Mouse (Mus musculus) CH12.LX (cell line): ENCODE measurements around the gene Lamtor2.

Experiments
- CTCF ChIP-seq, 2 experiments: IDR thresholded peaks in 1 of 2; conservative IDR thresholded peaks in 1 of 2; 2 replicates each; pipeline ENCODE4 v1.5.1; 2011 to 2012; ENCODE audit warnings: low read depth in 2 of 2, low read length in 2 of 2, improper control_type of control experiment in 1 of 2, inconsistent platforms in 1 of 2, mild to moderate bottlenecking in 1 of 2, moderate library complexity in 1 of 2
- NRF1 ChIP-seq: IDR thresholded peaks from 2 replicates; pipeline ENCODE4 v1.6.1; 2014; ENCODE audit warnings: low read depth, mild to moderate bottlenecking, inconsistent platforms, low read length, improper control_type of control experiment, moderate library complexity
- POLR2A ChIP-seq: IDR thresholded peaks from 2 replicates; pipeline ENCODE4 v1.6.1; 2011; ENCODE audit warnings: low read depth, mild to moderate bottlenecking, improper control_type of control experiment, low read length
- RAD21 ChIP-seq: IDR thresholded peaks from 2 replicates; pipeline ENCODE4 v1.6.1; 2011; ENCODE audit warnings: low read depth, mild to moderate bottlenecking, low read length, improper control_type of control experiment, moderate library complexity
- TCF12 ChIP-seq: IDR thresholded peaks from 2 replicates; pipeline ENCODE4 v1.6.1; 2014; ENCODE audit warnings: low read depth, mild to moderate bottlenecking, inconsistent platforms, low read length, improper control_type of control experiment
- USF2 ChIP-seq: conservative IDR thresholded peaks from 2 replicates; pipeline ENCODE4 v1.6.1; 2011; ENCODE audit warnings: low read depth, low read length, improper control_type of control experiment

DNA sequence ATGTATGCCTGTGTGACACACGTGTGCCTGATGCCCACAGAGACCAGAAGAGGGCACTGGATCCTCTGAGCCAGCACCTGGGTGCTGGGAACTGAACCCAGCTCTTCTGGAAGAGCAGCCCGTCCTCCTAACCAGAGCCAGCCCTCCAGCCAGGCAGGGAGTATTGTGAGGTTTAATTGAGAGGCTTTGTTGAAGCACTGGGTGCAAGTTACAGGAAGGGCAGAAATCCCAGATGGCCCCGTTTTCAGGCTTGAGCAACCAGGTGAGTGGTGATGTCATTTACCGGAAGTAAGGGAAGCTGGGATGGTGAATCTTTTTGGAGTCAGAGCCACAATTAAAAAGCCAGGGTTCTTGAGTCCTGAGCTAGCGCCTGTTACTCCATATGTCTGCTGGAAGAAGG is 27.9 kb downstream of the Lamtor2 start:
- TF ChIP-seq RAD21 (no peak), CTCF (conservative IDR thresholded peaks at IDR 0.05 in 1 of 2, IDR thresholded peaks at IDR 0.05 in 1 of 2; ENCODE audit: low read depth in 2 of 2, low read length in 2 of 2) (0 out of 4 replicates have a peak, but pooled peaks of 1 of the 2 experiments have one; percentile 6), TCF12 (no peak), USF2 (no peak), POLR2A (no peak), NRF1 (no peak)
